ENCODE assay signal across 16 mouse cellular contexts in genomic region chr8:66457057-66457456, GRCm38 (mm10). TPM values are rescaled to one million over a fixed set of nuclear protein-coding genes. Genes with fewer than 3 reads are reported as not detected.
DNase-seq lines count a peak whose midpoint lies in the region; ATAC-seq and TF ChIP-seq lines count a peak whose summit lies in the region.
"Had no signal": no experiment of that assay in that cellular context is flagged by ENCODE, and none has a peak within 500 bp of the region (broad histone marks: within the 10 kb centered on the region; RNA-seq: fewer than 3 reads in every experiment).

No protein-coding gene starts in this region.

- H3K4me3 ChIP-seq in kidney, postnatal 0 days (replicated peaks; ENCODE audit: low read depth, low read length): no peak overlapping the region
- H3K4me3 ChIP-seq in kidney, embryonic 14.5 days (ENCODE audit: low read length): no peak overlapping the region
- H3K4me3 ChIP-seq in kidney, embryonic 16.5 days (ENCODE audit: low read length): no peak overlapping the region
- H3K4me3 ChIP-seq: embryonic facial prominence, embryonic 12.5 days; heart, embryonic 13.5 days; neural tube, embryonic 15.5 days had no signal

- no peaks in the 10 kb centered on the region for H3K36me3 ChIP-seq in kidney, postnatal 0 days (ENCODE audit: insufficient read depth, low read length)
- H3K36me3 ChIP-seq in kidney, embryonic 14.5 days (ENCODE audit: control insufficient read depth, insufficient read depth, low read length): no peaks in the 10 kb centered on the region
- no peaks in the 10 kb centered on the region for H3K36me3 ChIP-seq in kidney, embryonic 16.5 days (ENCODE audit: insufficient read depth, low read length)
- H3K36me3 ChIP-seq: embryonic facial prominence, embryonic 12.5 days; heart, embryonic 13.5 days; neural tube, embryonic 15.5 days had no signal

- H3K9me3 ChIP-seq in kidney, postnatal 0 days (replicated peaks; ENCODE audit: low read length): no peaks in the 10 kb centered on the region
- no peaks in the 10 kb centered on the region for H3K9me3 ChIP-seq in kidney, embryonic 14.5 days (ENCODE audit: control insufficient read depth, low read length)
- H3K9me3 ChIP-seq in kidney, embryonic 16.5 days (ENCODE audit: low read length): no peaks in the 10 kb centered on the region
- H3K9me3 ChIP-seq: embryonic facial prominence, embryonic 12.5 days; heart, embryonic 13.5 days; neural tube, embryonic 15.5 days had no signal

- H3K27ac ChIP-seq in kidney, postnatal 0 days: no peak overlapping the region
- no peak overlapping the region for H3K27ac ChIP-seq in kidney, embryonic 14.5 days (ENCODE audit: low read depth, low read length)
- H3K27ac ChIP-seq in kidney, embryonic 16.5 days (ENCODE audit: low read length): no peak overlapping the region
- H3K27ac ChIP-seq: embryonic facial prominence, embryonic 12.5 days; heart, embryonic 13.5 days; neural tube, embryonic 15.5 days had no signal

- no peaks in the 10 kb centered on the region for H3K27me3 ChIP-seq in kidney, postnatal 0 days (ENCODE audit: insufficient read depth, low read length)
- no peaks in the 10 kb centered on the region for H3K27me3 ChIP-seq in kidney, embryonic 14.5 days (ENCODE audit: control insufficient read depth, insufficient read depth, low read length)
- no peaks in the 10 kb centered on the region for H3K27me3 ChIP-seq in kidney, embryonic 16.5 days (ENCODE audit: insufficient read depth, low read length)
- H3K27me3 ChIP-seq: embryonic facial prominence, embryonic 12.5 days; heart, embryonic 13.5 days; neural tube, embryonic 15.5 days had no signal

- DNase-seq in cerebellum, adult 8-10 months: no peak
- no peak for DNase-seq in kidney, postnatal 0 days (ENCODE audit: low spot score)
- peak; percentile 42 for DNase-seq in testis, postnatal 10 days (ENCODE audit: low spot score)
- no peak for DNase-seq in testis, postnatal 14 days (ENCODE audit: low spot score)
- DNase-seq in thymus, adult 18-20 months: no peak
- DNase-seq: midbrain, embryonic 14.5 days; right cerebral cortex, postnatal 4 days; thymus, adult 2 months had no signal

- TF ChIP-seq CTCF in kidney, postnatal 0 days (IDR thresholded peaks at IDR 0.05; ENCODE audit: low read depth): peak; percentile 39; the same call in 1 of the 2 replicates

- no peaks in the 10 kb centered on the region for H3K4me1 ChIP-seq in kidney, postnatal 0 days (replicated peaks; ENCODE audit: insufficient read depth, low read length)
- no peaks in the 10 kb centered on the region for H3K4me1 ChIP-seq in kidney, embryonic 14.5 days (ENCODE audit: control insufficient read depth, insufficient read depth, low read length)
- no peaks in the 10 kb centered on the region for H3K4me1 ChIP-seq in kidney, embryonic 16.5 days (ENCODE audit: insufficient read depth, low read length)
- H3K4me1 ChIP-seq: embryonic facial prominence, embryonic 12.5 days; heart, embryonic 13.5 days; neural tube, embryonic 15.5 days had no signal

- H3K4me2 ChIP-seq in kidney, postnatal 0 days (ENCODE audit: low read length): no peak overlapping the region
- no peak overlapping the region for H3K4me2 ChIP-seq in kidney, embryonic 14.5 days (replicated peaks; ENCODE audit: low read depth, low read length)
- no peak overlapping the region for H3K4me2 ChIP-seq in kidney, embryonic 16.5 days (replicated peaks; ENCODE audit: low read depth, low read length)
- H3K4me2 ChIP-seq: embryonic facial prominence, embryonic 12.5 days; heart, embryonic 13.5 days; neural tube, embryonic 15.5 days had no signal

- peak; percentile 31; the same call in 1 of the 2 replicates for ATAC-seq in cerebellum, adult (ENCODE audit: insufficient number of reproducible peaks, low FRiP score, low TSS enrichment)
- no peak for ATAC-seq in kidney, postnatal 0 days (replicated peaks; ENCODE audit: low FRiP score, low read depth)
- ATAC-seq in kidney, embryonic 14.5 days (ENCODE audit: low FRiP score, low TSS enrichment): no peak
- no peak for ATAC-seq in kidney, embryonic 16.5 days (ENCODE audit: low FRiP score, low TSS enrichment)
- ATAC-seq: inflammation-experienced regulatory T-cells, adult 6 months had no signal

- no peak overlapping the region for H3K9ac ChIP-seq in kidney, postnatal 0 days (ENCODE audit: low read depth, low read length)
- H3K9ac ChIP-seq in kidney, embryonic 14.5 days (ENCODE audit: low read depth, low read length): no peak overlapping the region
- no peak overlapping the region for H3K9ac ChIP-seq in kidney, embryonic 16.5 days (replicated peaks; ENCODE audit: low read length)
- H3K9ac ChIP-seq: embryonic facial prominence, embryonic 12.5 days; heart, embryonic 13.5 days; neural tube, embryonic 15.5 days had no signal

RNA-seq across cellular contexts. Expression of gene Tma16, which starts 29.3 kb away (rescaled TPM):
- polyA plus RNA-seq in kidney, postnatal 0 days (2015; fragmentation: Nextera tagmentation; extraction: Ambion mirVana): 10.4 and 10.7 TPM in 2 replicates
- polyA plus RNA-seq in kidney, embryonic 14.5 days (2014; fragmentation: Nextera tagmentation; extraction: Ambion mirVana): 18.3 and 19.0 TPM in 2 replicates
- 12.1 and 14.4 TPM in 2 replicates for polyA plus RNA-seq in kidney, embryonic 16.5 days (2015; fragmentation: Nextera tagmentation; extraction: Ambion mirVana)

RNA-seq across cellular contexts. Expression of gene Tktl2, which starts 54.5 kb away (rescaled TPM):
- not detected in 2 replicates for polyA plus RNA-seq in kidney, postnatal 0 days (2015; fragmentation: Nextera tagmentation; extraction: Ambion mirVana)
- not detected in 2 replicates for polyA plus RNA-seq in kidney, embryonic 14.5 days (2014; fragmentation: Nextera tagmentation; extraction: Ambion mirVana)
- polyA plus RNA-seq in kidney, embryonic 16.5 days (2015; fragmentation: Nextera tagmentation; extraction: Ambion mirVana): not detected in 2 replicates
- polyA plus RNA-seq: embryonic facial prominence, embryonic 12.5 days; heart, embryonic 13.5 days; inflammation-experienced regulatory T-cells, adult 6 months; liver, embryonic 16.5 days; neural tube, embryonic 15.5 days; thymus, adult 2 months had no signal
